Mouse (Mus musculus) bone marrow, adult 2 months (tissue): ENCODE measurements around the gene Ccser2. TPM values are rescaled to one million over a fixed set of nuclear protein-coding genes. Genes with fewer than 3 reads are reported as not detected.
A peak's percentile ranks its signal among the peaks of the same experiment; 100 is the strongest.

ENCODE experiments used
- H3K27ac ChIP-seq: fragments of 200-500 bp; 2 replicates; pipeline ENCODE4 v1.5.1; 2012; ENCODE audit warnings: low read depth, mild to moderate bottlenecking, control low read depth, inconsistent platforms, low read length; ENCODE audit not compliant: control insufficient read depth, poor library complexity, insufficient read depth
- H3K4me1 ChIP-seq: fragments of 200-500 bp; 2 replicates; pipeline ENCODE4 v1.6.1; 2011; ENCODE audit warnings: low read length; ENCODE audit not compliant: control insufficient read depth, insufficient read depth
- H3K4me3 ChIP-seq: fragments of 200-500 bp; replicated peaks from 2 replicates; pipeline ENCODE3; 2011; ENCODE audit warnings: mild to moderate bottlenecking, low read depth, low read length, control low read depth; ENCODE audit not compliant: control insufficient read depth
- CTCF ChIP-seq: fragments of 200-500 bp; IDR thresholded peaks from 2 replicates; pipeline ENCODE4 v1.5.1; 2011; ENCODE audit warnings: low read length, control low read depth; ENCODE audit not compliant: control insufficient read depth, insufficient read depth
- POLR2A ChIP-seq: fragments of 200-500 bp; IDR thresholded peaks from 2 replicates; pipeline ENCODE4 v1.6.1; 2011; ENCODE audit warnings: low read depth, mild to moderate bottlenecking, control low read depth, low read length, borderline replicate concordance; ENCODE audit not compliant: control insufficient read depth
- WGBS: fragments of 180-500 bp; shearing (Covaris S2); methylation state at CpG from one replicate; pipeline ENCODE4 v1.1.7; 2018; 5-methylcytosine and 5-hydroxymethylcytosine counted together
- polyA plus RNA-seq: library from polyadenylated mRNA; stranded (reverse); fragments of >200 nt; gene quantifications from 2 replicates; pipeline ENCODE4 v1.2.4, GENCODE M21; 2011; ENCODE audit warnings: low replicate concordance; ENCODE audit not compliant: missing spikeins, insufficient read depth, insufficient read length

Ccser2 gene
- polyA plus RNA-seq, 1 experiment: 6.8 TPM

GRCm38 (mm10) chr14:36870257-36870656 is 98.3 kb downstream of the Ccser2 start:
- TF ChIP-seq POLR2A (no peak), CTCF (no peak)
- 75% methylated on average over 6 of the region's 6 CpGs for WGBS
- Histone ChIP-seq H3K27ac (no peak overlapping the region), H3K4me3 (no peak overlapping the region), H3K4me1 (no peaks in the 10 kb centered on the region; the same call in 1 of the 2 replicates)

- WGBS: 11% methylated on average over 14 of the region's 14 CpGs
- TF ChIP-seq CTCF: no peak
- TF ChIP-seq POLR2A: no peak
- no peak overlapping the region for H3K4me3 ChIP-seq
- peak overlapping the region; percentile 82 for H3K27ac ChIP-seq
- H3K4me1 ChIP-seq: no peaks in the 10 kb centered on the region; the same call in 1 of the 2 replicates
Measured at GRCm38 (mm10) chr14:36868769-36869362, 99.7 kb downstream of the Ccser2 start.

- H3K27ac ChIP-seq: no peak overlapping the region
- no peak overlapping the region for H3K4me3 ChIP-seq
- peaks cover 3% of the 10 kb centered on the region for H3K4me1 ChIP-seq
- WGBS: 18% methylated on average over 6 of the region's 6 CpGs
- TF ChIP-seq POLR2A: no peak
- no peak for TF ChIP-seq CTCF
Measured at GRCm38 (mm10) chr14:36866966-36867700, 101.4 kb downstream of the Ccser2 start.

- peak overlapping the region; percentile 71 for H3K4me3 ChIP-seq
- TF ChIP-seq CTCF: peak; percentile 96
- no peak for TF ChIP-seq POLR2A
- WGBS: 9% methylated on average over 15 of the region's 15 CpGs
- H3K27ac ChIP-seq: peak overlapping the region; percentile 38; the same call in 1 of the 2 replicates
- H3K4me1 ChIP-seq: peaks cover 3% of the 10 kb centered on the region
Measured at GRCm38 (mm10) chr14:36863877-36864489, 104.6 kb downstream of the Ccser2 start.

GRCm38 (mm10) chr14:36862387-36862786 is 106.2 kb downstream of the Ccser2 start:
- 16% methylated on average over 7 of the region's 7 CpGs for WGBS
- TF ChIP-seq CTCF: peak; percentile 70
- TF ChIP-seq POLR2A: no peak
- Histone ChIP-seq H3K27ac (no peak overlapping the region), H3K4me1 (peaks cover 3% of the 10 kb centered on the region), H3K4me3 (no peak overlapping the region)

- Histone ChIP-seq H3K4me3 (no peak overlapping the region), H3K27ac (no peak overlapping the region), H3K4me1 (peaks cover 3% of the 10 kb centered on the region)
- WGBS: 63% methylated on average over 4 of the region's 4 CpGs
- TF ChIP-seq POLR2A (no peak), CTCF (no peak)
Measured at GRCm38 (mm10) chr14:36858932-36859331, 109.6 kb downstream of the Ccser2 start.

DNA sequence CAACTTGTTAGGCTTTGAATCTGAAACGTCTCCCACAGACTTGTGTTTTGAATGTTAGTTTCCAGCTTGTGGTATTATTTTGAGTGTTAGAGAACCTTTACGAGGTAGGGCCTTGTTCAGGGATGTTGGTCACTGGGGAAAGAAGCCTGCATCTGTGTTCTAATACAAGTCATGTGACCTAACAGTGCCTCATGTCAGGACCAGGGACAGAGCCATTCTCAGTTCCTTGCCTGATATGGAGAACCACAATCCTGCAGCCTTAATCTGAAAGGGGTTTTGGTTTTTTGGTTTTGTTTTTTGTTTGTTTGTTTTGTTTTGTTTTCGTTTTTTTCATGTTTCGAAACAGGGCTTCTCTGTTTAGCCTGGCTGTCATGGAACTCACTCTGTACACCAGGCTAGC is 115.6 kb downstream of the Ccser2 start:
- Histone ChIP-seq H3K4me3 (no peak overlapping the region), H3K4me1 (no peaks in the 10 kb centered on the region), H3K27ac (no peak overlapping the region)
- WGBS: 60% methylated on average over 4 of the region's 4 CpGs
- no peak for TF ChIP-seq POLR2A
- no peak for TF ChIP-seq CTCF

GRCm38 (mm10) chr14:36848860-36849259 is 119.7 kb downstream of the Ccser2 start:
- no peaks in the 10 kb centered on the region for H3K4me1 ChIP-seq
- 11% methylated on average over 1 of the region's 1 CpGs for WGBS
- no peak overlapping the region for H3K27ac ChIP-seq
- TF ChIP-seq POLR2A (no peak), CTCF (no peak)
- no peak overlapping the region for H3K4me3 ChIP-seq

Other genes with a start within 250 kb of the Ccser2 start
- not detected in 2 replicates for gene Rgr, start 80.2 kb upstream of the Ccser2 start, polyA plus RNA-seq
- gene Lrit1, start 86.1 kb upstream of the Ccser2 start, polyA plus RNA-seq: not detected in 2 replicates
- gene Lrit2, start 99.2 kb upstream of the Ccser2 start, polyA plus RNA-seq: not detected in 2 replicates
- gene Cdhr1, start 129.6 kb upstream of the Ccser2 start, polyA plus RNA-seq: not detected in 2 replicates
- not detected in 2 replicates for gene 2610528A11Rik, start 145.2 kb upstream of the Ccser2 start, polyA plus RNA-seq
- gene Ghitm, start 166.5 kb upstream of the Ccser2 start, polyA plus RNA-seq: 81.5 and 95.7 TPM in 2 replicates